Mouse (Mus musculus): ENCODE results near the gene Susd3. TPM values are rescaled to one million over a fixed set of nuclear protein-coding genes. Genes with fewer than 3 reads are reported as not detected.

The Susd3 gene
- polyA plus RNA-seq, 1 experiment from 2014 or later, result 0.32 TPM

- H3K4me3 ChIP-seq (replicated peaks; ENCODE audit: low read depth, low read length), result no peak overlapping the region
- H3K27me3 ChIP-seq (ENCODE audit: control insufficient read depth, insufficient read depth, low read length), result no peaks in the 10 kb centered on the region
- H3K36me3 ChIP-seq (ENCODE audit: control insufficient read depth, insufficient read depth, low read length), result no peaks in the 10 kb centered on the region
- H3K4me2 ChIP-seq (ENCODE audit: low read length), result no peak overlapping the region
- no peak overlapping the region for H3K9ac ChIP-seq (replicated peaks; ENCODE audit: low read length)
- no peak overlapping the region for H3K27ac ChIP-seq (replicated peaks; ENCODE audit: low read depth, low read length)
- H3K9me3 ChIP-seq (ENCODE audit: control insufficient read depth, low read length), result no peaks in the 10 kb centered on the region
- WGBS, result 64% methylated on average over 5 of the region's 5 CpGs
- ATAC-seq (ENCODE audit: low FRiP score, low TSS enrichment), result no peak
- DNase-seq, result no peak
- no peaks in the 10 kb centered on the region for H3K4me1 ChIP-seq (ENCODE audit: control insufficient read depth, insufficient read depth, low read length)
Observed at GRCm38 (mm10) chr13:49271831-49272765, 23.6 kb upstream of the Susd3 start.

GRCm38 (mm10) chr13:49270500-49270899, 22.0 kb upstream of the Susd3 start:
- DNase-seq, result no peak
- Histone ChIP-seq H3K4me1 (ENCODE audit: control insufficient read depth, insufficient read depth, low read length) (no peaks in the 10 kb centered on the region), H3K9me3 (ENCODE audit: control insufficient read depth, low read length) (no peaks in the 10 kb centered on the region), H3K27ac (replicated peaks; ENCODE audit: low read depth, low read length) (no peak overlapping the region), H3K36me3 (ENCODE audit: control insufficient read depth, insufficient read depth, low read length) (no peaks in the 10 kb centered on the region), H3K9ac (replicated peaks; ENCODE audit: low read length) (no peak overlapping the region), H3K4me2 (ENCODE audit: low read length) (no peak overlapping the region), H3K4me3 (replicated peaks; ENCODE audit: low read depth, low read length) (no peak overlapping the region), H3K27me3 (ENCODE audit: control insufficient read depth, insufficient read depth, low read length) (no peaks in the 10 kb centered on the region)
- 89% methylated on average over 8 of the region's 8 CpGs for WGBS
- ATAC-seq (ENCODE audit: low FRiP score, low TSS enrichment), result no peak

GRCm38 (mm10) chr13:49267645-49268044, 19.1 kb upstream of the Susd3 start:
- H3K9me3 ChIP-seq (ENCODE audit: control insufficient read depth, low read length), result no peaks in the 10 kb centered on the region
- DNase-seq (no peak), ATAC-seq (ENCODE audit: low FRiP score, low TSS enrichment) (no peak)
- H3K4me3 ChIP-seq (replicated peaks; ENCODE audit: low read depth, low read length), result no peak overlapping the region
- WGBS, result 91% methylated on average over 2 of the region's 2 CpGs
- H3K36me3 ChIP-seq (ENCODE audit: control insufficient read depth, insufficient read depth, low read length), result no peaks in the 10 kb centered on the region
- H3K4me1 ChIP-seq (ENCODE audit: control insufficient read depth, insufficient read depth, low read length), result no peaks in the 10 kb centered on the region
- no peak overlapping the region for H3K4me2 ChIP-seq (ENCODE audit: low read length)
- H3K9ac ChIP-seq (replicated peaks; ENCODE audit: low read length), result no peak overlapping the region
- H3K27me3 ChIP-seq (ENCODE audit: control insufficient read depth, insufficient read depth, low read length), result no peaks in the 10 kb centered on the region
- no peak overlapping the region for H3K27ac ChIP-seq (replicated peaks; ENCODE audit: low read depth, low read length)

- H3K9me3 ChIP-seq (ENCODE audit: control insufficient read depth, low read length), result no peaks in the 10 kb centered on the region
- 88% methylated on average over 15 of the region's 15 CpGs for WGBS
- no peak for DNase-seq
Observed at GRCm38 (mm10) chr13:49260036-49260722, 11.7 kb upstream of the Susd3 start.

GRCm38 (mm10) chr13:49257819-49258313, 9.4 kb upstream of the Susd3 start:
- DNase-seq (no peak), ATAC-seq (ENCODE audit: low FRiP score, low TSS enrichment) (no peak)
- Histone ChIP-seq H3K27ac (replicated peaks; ENCODE audit: low read depth, low read length) (no peak overlapping the region), H3K9me3 (ENCODE audit: control insufficient read depth, low read length) (no peaks in the 10 kb centered on the region), H3K9ac (replicated peaks; ENCODE audit: low read length) (no peak overlapping the region), H3K36me3 (ENCODE audit: control insufficient read depth, insufficient read depth, low read length) (no peaks in the 10 kb centered on the region), H3K4me3 (replicated peaks; ENCODE audit: low read depth, low read length) (no peak overlapping the region), H3K27me3 (ENCODE audit: control insufficient read depth, insufficient read depth, low read length) (no peaks in the 10 kb centered on the region), H3K4me2 (ENCODE audit: low read length) (no peak overlapping the region), H3K4me1 (ENCODE audit: control insufficient read depth, insufficient read depth, low read length) (no peaks in the 10 kb centered on the region)
- 88% methylated on average over 3 of the region's 3 CpGs for WGBS

More at GRCm38 (mm10) chr13:49260036-49260722, 11.7 kb upstream of the Susd3 start:
- H3K27ac ChIP-seq (replicated peaks; ENCODE audit: low read depth, low read length), result no peak overlapping the region
- no peaks in the 10 kb centered on the region for H3K4me1 ChIP-seq (ENCODE audit: control insufficient read depth, insufficient read depth, low read length)
- no peak overlapping the region for H3K4me2 ChIP-seq (ENCODE audit: low read length)
- H3K9ac ChIP-seq (replicated peaks; ENCODE audit: low read length), result no peak overlapping the region
- ATAC-seq (ENCODE audit: low FRiP score, low TSS enrichment), result no peak
- no peaks in the 10 kb centered on the region for H3K27me3 ChIP-seq (ENCODE audit: control insufficient read depth, insufficient read depth, low read length)
- H3K36me3 ChIP-seq (ENCODE audit: control insufficient read depth, insufficient read depth, low read length), result no peaks in the 10 kb centered on the region
- no peak overlapping the region for H3K4me3 ChIP-seq (replicated peaks; ENCODE audit: low read depth, low read length)

- Histone ChIP-seq H3K9ac (replicated peaks; ENCODE audit: low read length) (no peak overlapping the region), H3K9me3 (ENCODE audit: control insufficient read depth, low read length) (no peaks in the 10 kb centered on the region), H3K4me3 (replicated peaks; ENCODE audit: low read depth, low read length) (no peak overlapping the region), H3K27ac (replicated peaks; ENCODE audit: low read depth, low read length) (no peak overlapping the region), H3K4me1 (ENCODE audit: control insufficient read depth, insufficient read depth, low read length) (peaks cover 4% of the 10 kb centered on the region; the same call in 1 of the 2 replicates), H3K36me3 (ENCODE audit: control insufficient read depth, insufficient read depth, low read length) (no peaks in the 10 kb centered on the region), H3K27me3 (ENCODE audit: control insufficient read depth, insufficient read depth, low read length) (peaks cover 9% of the 10 kb centered on the region; the same call in 1 of the 2 replicates), H3K4me2 (ENCODE audit: low read length) (no peak overlapping the region)
- ATAC-seq (ENCODE audit: low FRiP score, low TSS enrichment) (no peak), DNase-seq (no peak)
- 88% methylated on average over 13 of the region's 13 CpGs for WGBS
Observed at GRCm38 (mm10) chr13:49252746-49253145, 4.2 kb upstream of the Susd3 start.

GRCm38 (mm10) chr13:49252113-49252512, 3.6 kb upstream of the Susd3 start:
- WGBS, result 64% methylated on average over 2 of the region's 2 CpGs

GRCm38 (mm10) chr13:49250716-49251517, 2.4 kb upstream of the Susd3 start:
- H3K4me1 ChIP-seq (ENCODE audit: control insufficient read depth, insufficient read depth, low read length), result peaks cover 7% of the 10 kb centered on the region; the same call in 1 of the 2 replicates
- H3K4me3 ChIP-seq (replicated peaks; ENCODE audit: low read depth, low read length), result no peak overlapping the region
- 31% methylated on average over 4 of the region's 4 CpGs for WGBS
- H3K9me3 ChIP-seq (ENCODE audit: control insufficient read depth, low read length), result no peaks in the 10 kb centered on the region
- H3K9ac ChIP-seq (replicated peaks; ENCODE audit: low read length), result no peak overlapping the region
- peaks cover 27% of the 10 kb centered on the region for H3K27me3 ChIP-seq (ENCODE audit: control insufficient read depth, insufficient read depth, low read length)
- no peaks in the 10 kb centered on the region for H3K36me3 ChIP-seq (ENCODE audit: control insufficient read depth, insufficient read depth, low read length)
- no peak overlapping the region for H3K27ac ChIP-seq (replicated peaks; ENCODE audit: low read depth, low read length)
- no peak overlapping the region for H3K4me2 ChIP-seq (ENCODE audit: low read length)
- no peak for ATAC-seq (ENCODE audit: low FRiP score, low TSS enrichment)
- DNase-seq, result no peak

More at GRCm38 (mm10) chr13:49252113-49252512, 3.6 kb upstream of the Susd3 start:
- H3K4me1 ChIP-seq (ENCODE audit: control insufficient read depth, insufficient read depth, low read length), result peaks cover 7% of the 10 kb centered on the region; the same call in 1 of the 2 replicates
- no peak overlapping the region for H3K4me2 ChIP-seq (ENCODE audit: low read length)
- no peak for ATAC-seq (ENCODE audit: low FRiP score, low TSS enrichment)
- H3K36me3 ChIP-seq (ENCODE audit: control insufficient read depth, insufficient read depth, low read length), result no peaks in the 10 kb centered on the region
- H3K9ac ChIP-seq (replicated peaks; ENCODE audit: low read length), result no peak overlapping the region
- H3K27ac ChIP-seq (replicated peaks; ENCODE audit: low read depth, low read length), result no peak overlapping the region
- H3K4me3 ChIP-seq (replicated peaks; ENCODE audit: low read depth, low read length), result no peak overlapping the region
- peaks cover 15% of the 10 kb centered on the region for H3K27me3 ChIP-seq (ENCODE audit: control insufficient read depth, insufficient read depth, low read length)
- no peak for DNase-seq
- no peaks in the 10 kb centered on the region for H3K9me3 ChIP-seq (ENCODE audit: control insufficient read depth, low read length)

All from midbrain, embryonic 14.5 days (tissue).